Mouse (Mus musculus) midbrain, embryonic 13.5 days (tissue): ENCODE results near the gene Snx9. TPM values are rescaled to one million over a fixed set of nuclear protein-coding genes. Genes with fewer than 3 reads are reported as not detected.

Experiments
- ATAC-seq: fragments of 200-750 bp; cut with Nextera tagmentation; 2 replicates; pipeline ENCODE4 v1.8.0; 2017; ENCODE audit warnings: mild to moderate bottlenecking, moderate TSS enrichment, moderate library complexity
- H3K27ac ChIP-seq: fragments of 300-500 bp; sonication (generic); 2 replicates; pipeline ENCODE4 v1.5.1; 2015; ENCODE audit warnings: inconsistent platforms, mild to moderate bottlenecking, moderate library complexity
- H3K27me3 ChIP-seq: fragments of 300-500 bp; sonication (generic); 2 replicates; pipeline ENCODE4 v1.6.1; 2015; ENCODE audit warnings: mild to moderate bottlenecking, inconsistent platforms
- H3K36me3 ChIP-seq: fragments of 300-500 bp; sonication (generic); 2 replicates; pipeline ENCODE4 v1.6.1; 2015; ENCODE audit warnings: mild to moderate bottlenecking, inconsistent platforms
- H3K4me1 ChIP-seq: fragments of 300-500 bp; sonication (generic); replicated peaks from 2 replicates; pipeline ENCODE4 v1.6.1; 2015; ENCODE audit warnings: inconsistent platforms
- H3K4me2 ChIP-seq: fragments of 300-500 bp; sonication (generic); replicated peaks from 2 replicates; pipeline ENCODE4 v1.6.1; 2015; ENCODE audit warnings: moderate library complexity, mild to moderate bottlenecking, inconsistent platforms
- H3K4me3 ChIP-seq: fragments of 300-500 bp; sonication (generic); replicated peaks from 2 replicates; pipeline ENCODE4 v1.5.1; 2015; ENCODE audit warnings: mild to moderate bottlenecking, inconsistent platforms
- H3K9ac ChIP-seq: fragments of 300-500 bp; sonication (generic); replicated peaks from 2 replicates; pipeline ENCODE4 v1.6.1; 2015; ENCODE audit warnings: mild to moderate bottlenecking, inconsistent platforms
- H3K9me3 ChIP-seq: fragments of 300-500 bp; sonication (generic); 2 replicates; pipeline ENCODE4 v1.6.1; 2016; ENCODE audit warnings: mild to moderate bottlenecking, inconsistent platforms
- WGBS: fragments of 180-500 bp; shearing (Covaris S2); methylation state at CpG from one replicate; pipeline ENCODE4 v1.1.7; 2015; 5-methylcytosine and 5-hydroxymethylcytosine counted together
- polyA plus RNA-seq: library from polyadenylated mRNA; unstranded; fragments of >200 nt; fragmentation: Nextera tagmentation; extraction: Ambion mirVana; gene quantifications from 2 replicates; pipeline ENCODE4 v1.2.1, GENCODE M21; 2015

Snx9 gene
- polyA plus RNA-seq, 1 experiment from 2014 or later = 7.4 TPM

DNA sequence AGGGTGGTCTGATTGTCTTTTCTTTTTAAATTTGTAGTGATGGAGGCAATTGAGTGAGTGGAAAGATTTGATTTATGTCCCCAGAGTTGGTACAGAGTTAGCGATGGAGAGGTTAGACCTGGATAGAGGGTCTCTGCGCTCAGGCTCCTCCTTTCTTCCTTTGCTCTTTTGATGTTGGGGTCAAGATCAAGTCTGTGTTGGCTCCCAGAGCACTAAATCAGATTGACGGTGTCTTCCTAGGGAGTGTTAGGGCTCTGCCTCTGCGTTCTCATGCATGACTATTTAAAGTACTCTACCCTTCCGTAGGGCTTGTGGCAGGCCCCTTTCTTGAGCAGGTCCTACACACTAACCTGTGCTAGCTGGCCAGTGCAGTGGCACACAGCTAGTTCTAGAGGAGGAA lies 28.9 kb downstream of the Snx9 start:
- H3K9ac ChIP-seq = no peak overlapping the region
- no peak overlapping the region for H3K27ac ChIP-seq
- no peak overlapping the region for H3K4me2 ChIP-seq
- H3K9me3 ChIP-seq = no peaks in the 10 kb centered on the region
- H3K27me3 ChIP-seq = no peaks in the 10 kb centered on the region
- no peak overlapping the region for H3K4me3 ChIP-seq
- no peak for ATAC-seq
- 90% methylated on average over 5 of the region's 5 CpGs for WGBS
- H3K4me1 ChIP-seq = no peaks in the 10 kb centered on the region
- H3K36me3 ChIP-seq = no peaks in the 10 kb centered on the region

DNA sequence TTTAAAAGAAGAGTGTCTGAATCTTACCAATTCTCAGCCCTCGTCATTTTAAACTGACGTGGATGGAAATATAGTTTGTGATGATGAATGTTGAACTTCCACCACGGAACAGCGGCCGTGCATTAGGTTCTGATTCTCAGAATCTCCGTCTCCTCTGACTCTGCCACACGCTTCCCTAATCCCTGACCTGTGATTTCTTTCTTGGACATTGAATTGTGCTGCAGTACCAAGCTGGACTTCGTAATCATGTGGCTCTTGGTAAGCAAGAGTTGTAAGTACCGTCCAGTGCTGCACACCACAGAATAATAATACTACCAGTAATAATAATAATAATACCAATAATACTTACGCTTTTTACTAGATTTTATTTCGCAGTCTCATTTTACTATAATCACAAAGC lies 29.6 kb downstream of the Snx9 start:
- 92% methylated on average over 11 of the region's 11 CpGs for WGBS
- Histone ChIP-seq H3K4me3 (no peak overlapping the region), H3K4me2 (no peak overlapping the region), H3K27ac (no peak overlapping the region), H3K27me3 (no peaks in the 10 kb centered on the region), H3K4me1 (no peaks in the 10 kb centered on the region), H3K9me3 (no peaks in the 10 kb centered on the region), H3K36me3 (no peaks in the 10 kb centered on the region), H3K9ac (no peak overlapping the region)
- no peak for ATAC-seq

DNA sequence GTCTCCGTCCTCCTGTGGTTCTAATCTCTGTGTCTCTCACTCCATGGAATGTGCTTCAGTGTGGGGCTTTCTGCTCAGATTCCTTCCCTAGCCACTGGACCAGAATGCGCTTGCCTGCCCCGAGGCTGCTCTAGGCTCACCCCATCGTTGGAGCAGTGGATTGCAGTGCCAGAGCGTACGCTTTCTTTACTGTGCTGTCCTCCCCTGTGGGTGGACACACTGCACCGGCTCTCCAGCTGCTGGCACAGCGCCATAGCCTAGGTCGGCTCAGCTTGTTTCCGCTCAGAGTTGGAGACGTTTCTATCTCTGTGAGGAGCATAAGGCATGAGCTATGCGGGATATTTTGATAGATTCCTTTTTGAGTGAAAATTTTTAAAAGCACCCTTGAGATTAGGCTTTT lies 31.4 kb downstream of the Snx9 start:
- Histone ChIP-seq H3K4me3 (no peak overlapping the region), H3K4me1 (no peaks in the 10 kb centered on the region), H3K9ac (no peak overlapping the region), H3K27me3 (no peaks in the 10 kb centered on the region), H3K36me3 (no peaks in the 10 kb centered on the region), H3K27ac (no peak overlapping the region), H3K4me2 (no peak overlapping the region), H3K9me3 (no peaks in the 10 kb centered on the region)
- WGBS = 64% methylated on average over 12 of the region's 12 CpGs
- ATAC-seq = peak; percentile 56; the same call in 1 of the 2 replicates

DNA sequence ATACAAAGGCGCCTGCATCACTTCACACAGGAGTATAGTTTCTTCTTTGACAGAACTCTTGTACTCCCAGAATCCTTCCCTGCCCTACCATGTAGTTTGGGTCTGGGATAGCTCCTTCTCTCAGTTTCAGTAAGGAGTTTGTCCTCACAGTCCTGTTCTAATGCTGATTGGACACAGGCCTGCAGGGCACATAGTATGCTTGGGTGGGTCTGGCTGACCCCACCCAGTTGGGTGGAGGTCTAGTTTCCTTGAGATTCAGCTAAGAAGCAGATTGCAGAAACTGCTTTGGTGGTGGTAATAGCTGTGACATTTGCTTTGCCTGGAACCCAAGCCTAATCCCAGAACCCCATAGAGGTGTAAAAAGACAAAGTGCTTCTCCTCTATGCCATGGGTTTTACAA lies 33.4 kb downstream of the Snx9 start:
- H3K4me2 ChIP-seq = no peak overlapping the region
- no peak overlapping the region for H3K4me3 ChIP-seq
- H3K4me1 ChIP-seq = no peaks in the 10 kb centered on the region
- no peaks in the 10 kb centered on the region for H3K27me3 ChIP-seq
- H3K9me3 ChIP-seq = no peaks in the 10 kb centered on the region
- no peak overlapping the region for H3K27ac ChIP-seq
- no peaks in the 10 kb centered on the region for H3K36me3 ChIP-seq
- 86% methylated on average over 1 of the region's 1 CpGs for WGBS
- H3K9ac ChIP-seq = no peak overlapping the region
- ATAC-seq = no peak

DNA sequence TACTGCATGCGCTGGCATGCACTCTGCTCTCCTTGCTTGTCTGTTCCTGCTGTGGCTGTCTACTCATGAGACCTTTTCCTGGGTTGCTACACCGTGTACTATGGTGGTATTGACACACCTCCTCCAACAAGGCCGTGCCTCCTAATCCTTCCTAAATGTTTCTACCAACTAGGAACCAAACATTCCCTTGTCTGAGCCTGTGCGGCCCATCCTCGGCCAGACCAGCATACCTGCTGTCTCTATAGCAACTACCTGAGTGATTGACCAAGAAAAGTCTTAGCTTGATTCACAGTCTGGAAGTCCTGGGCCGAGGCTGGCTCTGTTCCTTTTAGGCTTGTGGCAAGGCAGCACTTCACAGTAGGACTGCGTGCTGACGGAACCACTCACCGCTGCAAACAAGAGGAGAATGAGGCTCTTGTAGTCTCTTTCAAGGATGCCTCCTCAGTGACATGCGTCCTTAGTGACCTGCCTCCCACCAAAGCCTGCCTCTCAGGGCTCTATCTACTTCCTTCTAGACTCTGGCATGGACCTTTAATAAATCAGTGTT lies 36.6 kb downstream of the Snx9 start:
- no peak for ATAC-seq
- 69% methylated on average over 10 of the region's 10 CpGs for WGBS
- no peak overlapping the region for H3K27ac ChIP-seq
- H3K4me1 ChIP-seq = no peaks in the 10 kb centered on the region
- no peaks in the 10 kb centered on the region for H3K27me3 ChIP-seq
- no peak overlapping the region for H3K4me2 ChIP-seq
- H3K36me3 ChIP-seq = no peaks in the 10 kb centered on the region
- H3K4me3 ChIP-seq = no peak overlapping the region
- H3K9me3 ChIP-seq = no peaks in the 10 kb centered on the region
- no peak overlapping the region for H3K9ac ChIP-seq

DNA sequence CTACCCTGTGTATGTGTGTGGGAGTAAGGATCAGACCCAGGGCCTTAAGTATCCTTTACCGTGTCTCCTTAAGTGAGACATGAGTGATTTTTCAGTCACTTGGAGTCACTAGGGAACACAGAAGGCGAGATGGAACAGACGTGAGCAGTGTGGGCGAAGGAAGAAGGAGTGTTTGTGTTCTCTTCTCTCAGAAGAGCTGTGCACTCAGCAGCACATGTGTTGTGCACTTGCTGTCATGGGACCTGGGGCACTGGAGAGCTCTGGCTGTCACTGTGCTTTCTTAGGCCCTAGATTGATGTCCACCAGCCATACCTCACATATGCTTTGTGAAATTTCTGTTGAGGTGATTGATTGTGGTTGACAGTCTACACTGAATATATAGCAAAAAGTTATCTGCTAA lies 37.7 kb downstream of the Snx9 start:
- ATAC-seq = no peak
- Histone ChIP-seq H3K9me3 (no peaks in the 10 kb centered on the region), H3K4me3 (no peak overlapping the region), H3K4me2 (no peak overlapping the region), H3K27me3 (no peaks in the 10 kb centered on the region), H3K4me1 (no peaks in the 10 kb centered on the region), H3K36me3 (no peaks in the 10 kb centered on the region), H3K9ac (no peak overlapping the region), H3K27ac (no peak overlapping the region)
- 89% methylated on average over 4 of the region's 4 CpGs for WGBS

DNA sequence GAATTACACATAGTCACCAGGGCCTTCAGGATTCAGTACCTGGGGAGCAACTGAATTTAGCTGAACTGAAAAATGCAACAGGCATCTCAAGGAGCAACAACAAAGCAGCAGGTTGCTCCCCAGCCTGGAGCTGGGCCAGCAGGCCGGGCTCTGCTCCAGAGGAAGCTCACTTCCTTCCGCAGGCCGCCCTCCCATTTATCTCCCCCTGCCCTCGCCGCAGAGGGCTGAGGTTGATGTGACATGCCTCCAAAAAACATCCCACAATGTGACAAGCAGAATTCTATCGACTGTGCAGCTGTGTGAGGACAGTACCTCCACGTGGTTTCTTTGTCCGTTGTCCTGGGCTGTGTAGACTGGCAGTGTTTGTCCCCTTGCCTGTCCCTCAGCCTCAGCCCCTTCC lies 44.3 kb downstream of the Snx9 start:
- Histone ChIP-seq H3K9me3 (no peaks in the 10 kb centered on the region), H3K27ac (no peak overlapping the region), H3K4me2 (no peak overlapping the region), H3K36me3 (no peaks in the 10 kb centered on the region), H3K27me3 (no peaks in the 10 kb centered on the region), H3K4me1 (peaks cover 9% of the 10 kb centered on the region; the same call in 1 of the 2 replicates), H3K9ac (no peak overlapping the region), H3K4me3 (no peak overlapping the region)
- 71% methylated on average over 8 of the region's 8 CpGs for WGBS
- peak; percentile 45; the same call in 1 of the 2 replicates for ATAC-seq

DNA sequence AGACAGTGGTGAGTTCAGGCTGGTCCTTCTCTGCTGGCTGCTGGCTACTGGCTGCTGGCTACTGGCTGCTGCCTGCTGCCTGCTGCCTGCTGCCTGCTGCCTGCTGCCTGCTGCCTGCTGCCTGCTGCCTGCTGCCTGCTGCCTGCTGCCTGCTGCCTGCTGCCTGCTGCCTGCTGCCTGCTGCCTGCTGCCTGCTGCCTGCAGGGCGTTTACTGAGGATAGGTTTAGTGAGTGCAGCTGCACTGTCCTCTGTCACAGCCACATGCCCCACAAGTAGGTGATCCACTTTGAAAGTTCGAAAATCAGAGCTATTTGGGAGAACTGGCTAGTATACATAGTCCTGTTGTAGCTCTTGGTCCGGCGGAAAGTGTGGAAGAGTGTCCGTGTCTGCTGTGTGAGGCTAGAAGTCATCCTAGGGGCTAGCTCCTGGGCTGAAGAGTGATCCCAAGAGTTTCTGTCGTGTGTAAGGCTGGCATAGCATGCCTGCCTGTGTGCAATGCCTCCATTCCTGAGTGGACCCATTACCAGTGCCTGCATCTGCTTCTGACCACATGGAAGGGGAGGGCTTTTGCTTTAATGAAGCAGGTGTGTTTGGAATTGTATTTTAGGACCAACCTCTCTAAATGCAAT lies 45.2 kb downstream of the Snx9 start:
- WGBS = 79% methylated on average over 6 of the region's 6 CpGs
- H3K4me2 ChIP-seq = no peak overlapping the region
- H3K4me3 ChIP-seq = no peak overlapping the region
- ATAC-seq = no peak
- H3K4me1 ChIP-seq = peaks cover 9% of the 10 kb centered on the region; the same call in 1 of the 2 replicates
- no peak overlapping the region for H3K9ac ChIP-seq
- H3K27me3 ChIP-seq = no peaks in the 10 kb centered on the region
- H3K9me3 ChIP-seq = no peaks in the 10 kb centered on the region
- no peak overlapping the region for H3K27ac ChIP-seq
- H3K36me3 ChIP-seq = no peaks in the 10 kb centered on the region

DNA sequence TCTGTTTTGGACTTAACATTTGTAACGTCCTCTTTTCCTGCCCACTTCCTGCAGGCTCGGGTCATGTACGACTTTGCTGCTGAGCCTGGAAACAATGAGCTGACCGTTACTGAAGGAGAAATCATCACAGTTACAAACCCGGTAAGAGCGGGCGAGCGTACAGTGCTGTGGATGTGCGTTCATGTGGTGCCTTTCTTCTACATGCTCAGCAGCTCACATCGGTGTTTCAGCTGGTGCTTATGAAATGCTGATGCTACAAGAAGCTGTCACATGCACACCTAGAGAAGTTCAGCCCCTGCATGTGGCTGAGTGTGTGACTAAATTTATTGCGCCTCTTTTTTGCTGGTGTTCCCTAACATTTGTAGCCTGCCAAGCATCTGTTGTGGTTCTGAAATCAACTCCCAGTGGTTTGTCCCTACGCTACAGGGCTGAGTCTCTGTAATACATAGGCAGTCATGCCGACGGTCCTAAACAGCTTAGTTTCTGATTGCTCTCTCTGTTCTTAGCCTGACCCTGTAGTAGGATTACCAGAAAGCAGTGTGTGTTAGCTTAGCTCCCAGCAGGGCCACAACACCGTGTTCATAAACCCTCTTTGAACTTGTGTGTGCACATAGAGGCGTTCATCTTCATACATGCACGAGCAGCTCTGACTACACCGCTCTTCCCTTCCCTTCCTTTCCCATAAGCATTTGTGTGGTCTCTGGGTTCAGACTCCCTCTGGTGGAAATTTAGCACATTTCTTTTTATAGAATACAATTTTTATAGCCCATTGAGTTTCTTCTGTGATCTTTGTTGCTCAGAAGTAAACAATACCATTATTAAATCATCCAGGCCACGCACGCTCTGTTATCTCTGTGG lies 46.0 kb downstream of the Snx9 start:
- peaks cover 9% of the 10 kb centered on the region; the same call in 1 of the 2 replicates for H3K4me1 ChIP-seq
- no peaks in the 10 kb centered on the region for H3K36me3 ChIP-seq
- no peak overlapping the region for H3K9ac ChIP-seq
- WGBS = 72% methylated on average over 20 of the region's 20 CpGs
- H3K4me3 ChIP-seq = no peak overlapping the region
- H3K4me2 ChIP-seq = no peak overlapping the region
- ATAC-seq = peak; percentile 43; the same call in 1 of the 2 replicates
- no peaks in the 10 kb centered on the region for H3K9me3 ChIP-seq
- H3K27ac ChIP-seq = no peak overlapping the region
- no peaks in the 10 kb centered on the region for H3K27me3 ChIP-seq

DNA sequence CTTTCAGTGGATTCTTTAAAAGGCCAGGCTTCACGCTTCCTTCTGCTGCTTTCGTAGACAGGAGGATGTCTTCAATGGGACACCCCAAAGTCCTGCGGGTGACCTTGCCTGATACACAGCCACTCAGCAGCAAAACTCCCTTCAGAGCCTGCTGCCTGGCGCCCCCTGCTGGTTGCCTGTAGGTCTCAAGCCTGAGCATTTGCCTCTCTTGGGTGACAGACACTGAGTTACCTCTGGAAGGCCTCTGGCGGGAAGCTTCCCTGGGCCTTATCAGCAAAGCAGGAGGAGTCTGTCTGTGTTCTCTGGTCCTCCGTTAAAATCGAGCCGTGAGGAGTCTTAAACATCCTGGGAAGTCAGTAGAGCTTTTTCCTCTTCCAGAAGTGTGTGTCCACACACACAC lies 49.3 kb downstream of the Snx9 start:
- Histone ChIP-seq H3K36me3 (no peaks in the 10 kb centered on the region), H3K9me3 (no peaks in the 10 kb centered on the region), H3K9ac (no peak overlapping the region), H3K4me1 (peaks cover 10% of the 10 kb centered on the region), H3K4me3 (no peak overlapping the region), H3K27ac (no peak overlapping the region), H3K4me2 (no peak overlapping the region), H3K27me3 (no peaks in the 10 kb centered on the region)
- no peak for ATAC-seq
- 56% methylated on average over 8 of the region's 8 CpGs for WGBS

DNA sequence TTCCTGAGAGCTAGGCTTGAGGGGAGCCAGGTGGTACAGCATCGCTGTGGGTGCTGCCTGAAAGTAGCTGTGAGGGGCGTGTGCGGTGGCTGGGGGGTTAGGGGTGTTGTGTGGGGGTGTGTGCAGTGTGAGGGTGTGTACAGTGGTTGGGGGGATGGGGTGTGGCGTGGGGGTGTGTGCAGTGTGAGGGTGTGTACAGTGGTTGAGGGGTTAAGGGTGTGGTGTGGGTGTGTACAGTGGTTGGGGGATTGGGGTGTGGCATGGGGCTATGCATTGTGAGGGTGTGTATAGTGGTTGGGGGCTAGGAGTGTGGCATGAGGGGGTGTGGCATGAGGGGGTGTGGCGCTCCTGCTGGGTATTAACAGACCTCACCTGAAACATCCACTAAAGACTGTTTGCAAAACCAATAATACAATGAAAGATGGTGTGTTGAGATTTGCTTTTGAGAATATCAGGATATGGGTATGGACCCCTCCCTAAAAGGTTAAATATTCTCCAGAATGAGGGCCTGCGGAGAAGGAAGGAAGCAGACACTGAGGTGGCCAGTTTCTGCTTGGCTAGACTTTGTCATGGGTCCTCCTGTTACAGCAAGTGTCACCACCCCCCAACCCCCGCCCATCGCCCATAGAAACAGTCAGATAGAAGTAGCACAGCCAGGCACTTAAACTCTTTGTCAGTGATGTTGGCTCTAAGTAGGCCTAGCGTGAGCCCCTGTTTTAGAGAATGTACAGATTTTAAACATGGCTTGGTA lies 51.0 kb downstream of the Snx9 start:
- no peaks in the 10 kb centered on the region for H3K36me3 ChIP-seq
- no peaks in the 10 kb centered on the region for H3K27me3 ChIP-seq
- no peaks in the 10 kb centered on the region for H3K9me3 ChIP-seq
- H3K4me3 ChIP-seq = no peak overlapping the region
- H3K9ac ChIP-seq = no peak overlapping the region
- no peak overlapping the region for H3K27ac ChIP-seq
- 0 out of 2 replicates have a peak, but pooled peaks have one; percentile 37 for ATAC-seq
- WGBS = 90% methylated on average over 9 of the region's 9 CpGs
- H3K4me1 ChIP-seq = peaks cover 8% of the 10 kb centered on the region
- H3K4me2 ChIP-seq = no peak overlapping the region

DNA sequence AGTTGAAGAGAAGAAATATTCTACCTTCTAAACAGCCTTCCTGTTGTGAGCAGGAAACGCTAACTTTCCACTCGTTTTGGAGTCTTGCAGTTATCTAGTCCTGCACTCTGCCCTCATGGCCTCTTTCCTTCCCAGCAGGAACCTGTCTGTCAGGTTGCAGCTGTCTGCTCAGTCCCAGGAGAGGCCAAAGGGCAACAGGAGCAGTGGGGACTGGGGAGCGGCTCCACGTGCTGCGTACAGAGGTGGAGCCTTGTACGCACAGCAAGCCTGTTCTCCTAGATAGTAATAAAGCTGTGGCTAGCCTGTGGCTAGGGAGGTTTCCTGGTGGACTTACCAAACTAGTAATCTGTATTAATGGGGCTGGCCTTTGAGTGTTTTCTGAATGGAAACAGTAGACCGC lies 52.0 kb downstream of the Snx9 start:
- H3K27ac ChIP-seq = no peak overlapping the region
- H3K9me3 ChIP-seq = no peaks in the 10 kb centered on the region
- no peak for ATAC-seq
- H3K9ac ChIP-seq = no peak overlapping the region
- WGBS = 24% methylated on average over 7 of the region's 7 CpGs
- no peak overlapping the region for H3K4me3 ChIP-seq
- H3K4me1 ChIP-seq = peaks cover 5% of the 10 kb centered on the region
- no peaks in the 10 kb centered on the region for H3K27me3 ChIP-seq
- no peak overlapping the region for H3K4me2 ChIP-seq
- H3K36me3 ChIP-seq = no peaks in the 10 kb centered on the region
